Mouse (Mus musculus) erythroblast, embryonic 14.5 days (primary cell): ENCODE results near the gene Cars2. TPM values are rescaled to one million over a fixed set of nuclear protein-coding genes. Genes with fewer than 3 reads are reported as not detected.
A peak's percentile ranks its signal among the peaks of the same experiment; 100 is the strongest.
"Not testable (repeated sequence)": the region's sequence is repeated elsewhere in the genome, so short reads cannot be mapped to it uniquely, and the experiment has no call there.

ENCODE experiments used
- H3K27me3 ChIP-seq: 2 replicates; pipeline ENCODE4 v1.6.1; 2012; ENCODE audit warnings: inconsistent platforms; ENCODE audit not compliant: control insufficient read depth
- H3K36me3 ChIP-seq: 2 replicates; pipeline ENCODE4 v1.6.1; 2012; ENCODE audit warnings: mild to moderate bottlenecking, inconsistent platforms; ENCODE audit not compliant: control insufficient read depth
- H3K4me1 ChIP-seq: 2 replicates; pipeline ENCODE4 v1.6.1; 2012; ENCODE audit warnings: inconsistent platforms; ENCODE audit not compliant: control insufficient read depth
- H3K4me3 ChIP-seq: replicated peaks from 2 replicates; pipeline ENCODE3; 2012; ENCODE audit warnings: moderate library complexity, mild to moderate bottlenecking, inconsistent platforms
- H3K9me3 ChIP-seq: 2 replicates; pipeline ENCODE4 v1.6.1; 2012; ENCODE audit warnings: low read length, inconsistent platforms, mixed read lengths; ENCODE audit not compliant: control insufficient read depth
- GATA1 ChIP-seq: IDR thresholded peaks from 2 replicates; pipeline ENCODE4 v1.6.1; 2012; ENCODE audit warnings: low read length, inconsistent platforms, mixed read lengths
- TAL1 ChIP-seq: IDR thresholded peaks from 3 replicates; pipeline ENCODE4 v1.6.1; 2012; ENCODE audit warnings: low read length, inconsistent platforms, mixed read lengths
- polyA plus RNA-seq: library from polyadenylated mRNA; stranded (reverse); fragments of >175 nt; gene quantifications from 2 replicates; pipeline ENCODE4 v1.2.3, GENCODE M21; 2012

The Cars2 gene
- polyA plus RNA-seq, 1 experiment: 2.3 TPM

- peaks cover 84% of the 10 kb centered on the region for H3K36me3 ChIP-seq
- no peak for TF ChIP-seq TAL1
- TF ChIP-seq GATA1: no peak
- no peak overlapping the region for H3K4me3 ChIP-seq
- H3K27me3 ChIP-seq: no peaks in the 10 kb centered on the region
- H3K9me3 ChIP-seq: no peaks in the 10 kb centered on the region
- H3K4me1 ChIP-seq: peaks cover 26% of the 10 kb centered on the region
These were observed 46.9 kb downstream of the Cars2 start for GRCm38 (mm10) chr8:11503476-11504232.

DNA sequence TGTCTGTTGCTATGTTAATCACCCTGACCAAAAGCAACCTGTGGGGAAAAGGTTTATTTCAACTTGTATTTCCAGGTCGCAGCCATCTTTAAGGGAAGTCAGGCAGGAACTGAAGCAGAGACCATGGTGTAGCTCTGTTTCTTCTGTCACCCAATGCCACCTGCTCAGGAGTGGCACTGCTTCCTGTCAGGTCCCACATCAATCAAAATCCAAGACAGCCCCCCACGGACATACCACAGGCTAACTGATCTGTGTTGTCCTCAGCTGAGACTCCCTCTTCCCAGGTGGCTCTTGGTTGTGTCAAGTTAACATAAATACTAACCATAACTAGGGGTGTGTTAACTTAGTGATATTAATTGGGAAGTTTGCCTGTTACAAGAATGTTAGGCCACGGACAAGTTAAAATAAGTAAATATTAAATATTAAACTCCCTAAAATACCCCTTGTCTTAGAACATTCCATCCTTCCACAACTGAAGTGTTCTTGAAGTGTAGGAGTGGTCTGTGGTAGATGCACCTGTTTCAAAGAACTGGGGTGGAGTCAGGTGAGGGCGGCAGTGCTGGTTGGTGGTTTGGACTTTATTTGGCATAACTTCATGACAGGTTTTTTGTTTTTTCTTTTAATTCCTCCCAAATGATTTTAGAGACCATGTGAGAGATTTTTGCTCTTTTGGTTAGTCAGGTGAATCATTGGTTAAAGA is 51.6 kb downstream of the Cars2 start:
- Histone ChIP-seq H3K4me3 (peak overlapping the region; percentile 78), H3K9me3 (no peaks in the 10 kb centered on the region; the same call in 1 of the 2 replicates), H3K27me3 (peaks cover 13% of the 10 kb centered on the region), H3K36me3 (peaks cover 37% of the 10 kb centered on the region), H3K4me1 (peaks cover 43% of the 10 kb centered on the region)
- TF ChIP-seq TAL1: no peak
- no peak for TF ChIP-seq GATA1

- TF ChIP-seq TAL1 (no peak), GATA1 (no peak)
- no peaks in the 10 kb centered on the region; the same call in 1 of the 2 replicates for H3K9me3 ChIP-seq
- H3K4me1 ChIP-seq: peaks cover 43% of the 10 kb centered on the region
These were observed 52.3 kb downstream of the Cars2 start for GRCm38 (mm10) chr8:11498281-11498680.

GRCm38 (mm10) chr8:11497017-11497990 is 53.3 kb downstream of the Cars2 start, which contains the start of gene Naxd:
Naxd (plus strand) TSS chr8:11497506.
- peak within 1 kb of the TSS; percentile 78 for H3K4me3 ChIP-seq
- H3K9me3 ChIP-seq: no peaks in the 10 kb centered on the region; the same call in 1 of the 2 replicates
- H3K27me3 ChIP-seq: peaks cover 14% of the 10 kb centered on the region
- peaks cover 40% of the 10 kb centered on the region for H3K4me1 ChIP-seq
- TF ChIP-seq GATA1: no peak
- TF ChIP-seq TAL1: no peak
- H3K36me3 ChIP-seq: peaks cover 22% of the 10 kb centered on the region

More at GRCm38 (mm10) chr8:11498281-11498680, 52.3 kb downstream of the Cars2 start:
- Histone ChIP-seq H3K36me3 (peaks cover 31% of the 10 kb centered on the region), H3K4me3 (peak overlapping the region; percentile 78), H3K27me3 (peaks cover 14% of the 10 kb centered on the region)

DNA sequence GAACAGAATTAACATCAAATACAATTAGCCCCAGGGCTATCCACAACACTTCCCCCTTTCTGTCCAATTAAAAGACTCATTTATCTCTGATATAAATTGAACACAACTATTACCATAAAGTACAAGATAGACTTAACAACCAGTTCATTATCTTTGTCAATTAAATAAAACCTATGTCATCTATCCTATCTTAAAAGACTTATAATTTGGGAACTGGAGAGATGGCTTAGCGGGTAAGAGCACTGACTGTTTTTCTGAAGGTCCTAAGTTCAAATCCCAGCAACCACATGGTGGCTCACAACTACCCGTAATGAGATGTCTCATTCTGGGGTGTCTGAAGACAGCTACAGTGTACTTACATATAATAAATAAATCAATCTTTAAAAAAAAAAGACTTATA is 58.2 kb downstream of the Cars2 start:
- H3K9me3 ChIP-seq, H3K36me3 ChIP-seq, H3K4me3 ChIP-seq, H3K4me1 ChIP-seq: not testable (repeated sequence)
- H3K27me3 ChIP-seq: peaks cover 40% of the 10 kb centered on the region

GRCm38 (mm10) chr8:11487229-11487628 is 63.4 kb downstream of the Cars2 start:
- Histone ChIP-seq H3K4me1 (no peaks in the 10 kb centered on the region), H3K9me3 (no peaks in the 10 kb centered on the region), H3K36me3 (no peaks in the 10 kb centered on the region), H3K27me3 (peaks cover 29% of the 10 kb centered on the region), H3K4me3 (no peak overlapping the region)
- TF ChIP-seq GATA1: no peak
- TF ChIP-seq TAL1: no peak

- H3K4me3 ChIP-seq: no peak overlapping the region
- H3K9me3 ChIP-seq: no peaks in the 10 kb centered on the region
- H3K27me3 ChIP-seq: peaks cover 33% of the 10 kb centered on the region
- H3K36me3 ChIP-seq: no peaks in the 10 kb centered on the region
- H3K4me1 ChIP-seq: no peaks in the 10 kb centered on the region
- TF ChIP-seq TAL1 (no peak), GATA1 (no peak)
These were observed 64.4 kb downstream of the Cars2 start for GRCm38 (mm10) chr8:11486142-11486541.

- no peak overlapping the region for H3K4me3 ChIP-seq
- peaks cover 4% of the 10 kb centered on the region for H3K4me1 ChIP-seq
- peaks cover 48% of the 10 kb centered on the region for H3K27me3 ChIP-seq
- no peaks in the 10 kb centered on the region; the same call in 1 of the 2 replicates for H3K9me3 ChIP-seq
- TF ChIP-seq GATA1: no peak
- no peak for TF ChIP-seq TAL1
- H3K36me3 ChIP-seq: no peaks in the 10 kb centered on the region
These were observed 68.0 kb downstream of the Cars2 start for GRCm38 (mm10) chr8:11482537-11482936.
